Mouse (Mus musculus) small intestine, adult 2 months (tissue): ENCODE measurements around the gene Usp27x.

Source experiments
- CTCF ChIP-seq: fragments of 200-500 bp; IDR thresholded peaks from 2 replicates; pipeline ENCODE4 v1.5.1; 2012; ENCODE audit warnings: low read depth, mild to moderate bottlenecking, control low read depth, inconsistent platforms, low read length, moderate library complexity, mixed read lengths; ENCODE audit not compliant: insufficient replicate concordance, insufficient read length; ENCODE audit errors: extremely low read depth
- POLR2A ChIP-seq: fragments of 200-500 bp; IDR thresholded peaks from 2 replicates; pipeline ENCODE4 v1.6.1; 2012; ENCODE audit warnings: low read depth, mild to moderate bottlenecking, control low read depth, inconsistent platforms, low read length, moderate library complexity

- no peak for TF ChIP-seq POLR2A
- peak; percentile 67; the same call in 1 of the 2 replicates for TF ChIP-seq CTCF
Observed at GRCm38 (mm10) chrX:7422691-7423111, 47.1 kb upstream of the Usp27x start.
